Mouse (Mus musculus): ENCODE results near the gene Hnf4a.
A peak's percentile ranks its signal among the peaks of the same experiment; 100 is the strongest.

GRCm38 (mm10) chr2:163534958-163535524 lies 28.4 kb downstream of the Hnf4a start:
- TF ChIP-seq CTCF (conservative IDR thresholded peaks at IDR 0.05; ENCODE audit: insufficient read depth, insufficient read length, low read depth, low read length) (peak; percentile 94), POLR2A (IDR thresholded peaks at IDR 0.05; ENCODE audit: low read depth, low read length) (peak; percentile 14)

Measured in kidney, adult 2 months (tissue).